Mouse (Mus musculus) olfactory bulb, adult 2 months (tissue): ENCODE results near the gene Smim13.

ENCODE experiments used
- CTCF ChIP-seq: fragments of 200-500 bp; IDR thresholded peaks from 2 replicates; pipeline ENCODE4 v1.5.1; 2012; ENCODE audit warnings: low read depth, mild to moderate bottlenecking, low read length, moderate library complexity; ENCODE audit not compliant: insufficient read depth
- POLR2A ChIP-seq: fragments of 200-500 bp; IDR thresholded peaks from 2 replicates; pipeline ENCODE4 v1.6.1; 2012; ENCODE audit warnings: mild to moderate bottlenecking, low read depth, low read length, moderate library complexity; ENCODE audit not compliant: insufficient read depth

GRCm38 (mm10) chr13:41251667-41252066, 2.0 kb downstream of the Smim13 start:
- no peak for TF ChIP-seq POLR2A
- no peak for TF ChIP-seq CTCF
